Mouse (Mus musculus): ENCODE data around the gene Tmem59l. TPM values are rescaled to one million over a fixed set of nuclear protein-coding genes. Genes with fewer than 3 reads are reported as not detected.

The Tmem59l gene
- total and polyA plus RNA-seq, 2 experiments from 2014 or later = 115 to 150 TPM

GRCm38 (mm10) chr8:70528182-70528797 lies 41.1 kb upstream of the Tmem59l start:
- DNase-seq = no peak
- peak overlapping the region; percentile 86 for H3K27ac ChIP-seq (ENCODE audit: low read depth, low read length)
- H3K4me3 ChIP-seq (ENCODE audit: low read depth, low read length) = peak overlapping the region; percentile 86
- H3K9me3 ChIP-seq (ENCODE audit: low read length) = no peaks in the 10 kb centered on the region
- WGBS = 33% methylated on average over 13 of the region's 13 CpGs
- peak overlapping the region; percentile 96 for H3K9ac ChIP-seq
- TF ChIP-seq CTCF (IDR thresholded peaks at IDR 0.05; ENCODE audit: low read depth) = no peak
- no peak for ATAC-seq
- no peaks in the 10 kb centered on the region for H3K27me3 ChIP-seq (ENCODE audit: insufficient read depth, low read length)
- peak overlapping the region; percentile 84 for H3K4me2 ChIP-seq (ENCODE audit: low read depth)
- peaks cover 6% of the 10 kb centered on the region; the same call in 1 of the 2 replicates for H3K4me1 ChIP-seq (ENCODE audit: insufficient read depth)
- H3K36me3 ChIP-seq (ENCODE audit: insufficient read depth) = peaks cover 27% of the 10 kb centered on the region

GRCm38 (mm10) chr8:70527512-70528181 lies 40.5 kb upstream of the Tmem59l start, which contains the start of the genes Fkbp8 and Kxd1:
TSS of gene Fkbp8 (plus strand) at chr8:70527724.
TSS of gene Kxd1 (minus strand) at chr8:70527956.
- Histone ChIP-seq H3K27ac (ENCODE audit: low read depth, low read length) (peak within 1 kb of the TSS; percentile 86), H3K36me3 (ENCODE audit: insufficient read depth) (peaks cover 21% of the 10 kb centered on the region), H3K9me3 (ENCODE audit: low read length) (no peaks in the 10 kb centered on the region), H3K4me3 (ENCODE audit: low read depth, low read length) (peak within 1 kb of the TSS; percentile 86), H3K9ac (peak within 1 kb of the TSS; percentile 96), H3K4me1 (ENCODE audit: insufficient read depth) (peaks cover 6% of the 10 kb centered on the region; the same call in 1 of the 2 replicates), H3K27me3 (ENCODE audit: insufficient read depth, low read length) (no peaks in the 10 kb centered on the region), H3K4me2 (ENCODE audit: low read depth) (peak within 1 kb of the TSS; percentile 84)
- whole genome bisulfite sequencing = 3% methylated on average over 53 of the region's 61 CpGs
- ATAC-seq (peak; percentile 95), DNase-seq (peak; percentile 99)
- peak; percentile 46 for TF ChIP-seq CTCF (IDR thresholded peaks at IDR 0.05; ENCODE audit: low read depth)

- H3K9me3 ChIP-seq (ENCODE audit: low read length) = no peaks in the 10 kb centered on the region
- H3K9ac ChIP-seq = peak overlapping the region; percentile 96
- no peak for ATAC-seq
- peak overlapping the region; percentile 86 for H3K27ac ChIP-seq (ENCODE audit: low read depth, low read length)
- no peak for DNase-seq
- H3K36me3 ChIP-seq (ENCODE audit: insufficient read depth) = peaks cover 16% of the 10 kb centered on the region
- H3K4me3 ChIP-seq (ENCODE audit: low read depth, low read length) = peak overlapping the region; percentile 86
- TF ChIP-seq CTCF (IDR thresholded peaks at IDR 0.05; ENCODE audit: low read depth) = no peak
- H3K4me1 ChIP-seq (ENCODE audit: insufficient read depth) = peaks cover 11% of the 10 kb centered on the region
- H3K27me3 ChIP-seq (ENCODE audit: insufficient read depth, low read length) = no peaks in the 10 kb centered on the region
- peak overlapping the region; percentile 84 for H3K4me2 ChIP-seq (ENCODE audit: low read depth)
- 1% methylated on average over 8 of the region's 8 CpGs for WGBS
Observed at GRCm38 (mm10) chr8:70527111-70527511, 40.0 kb upstream of the Tmem59l start.

- peaks cover 6% of the 10 kb centered on the region; the same call in 1 of the 2 replicates for H3K4me1 ChIP-seq (ENCODE audit: insufficient read depth)
- H3K27me3 ChIP-seq (ENCODE audit: insufficient read depth, low read length) = no peaks in the 10 kb centered on the region
- H3K36me3 ChIP-seq (ENCODE audit: insufficient read depth) = peaks cover 13% of the 10 kb centered on the region; the same call in 1 of the 2 replicates
- peak overlapping the region; percentile 48 for H3K4me3 ChIP-seq (ENCODE audit: low read depth, low read length)
- TF ChIP-seq CTCF (IDR thresholded peaks at IDR 0.05; ENCODE audit: low read depth) = peak; percentile 84
- peak overlapping the region; percentile 58 for H3K9ac ChIP-seq
- DNase-seq (peak; percentile 98), ATAC-seq (peak; percentile 90)
- peak overlapping the region; percentile 82 for H3K4me2 ChIP-seq (ENCODE audit: low read depth)
- peak overlapping the region; percentile 82 for H3K27ac ChIP-seq (ENCODE audit: low read depth, low read length)
- no peaks in the 10 kb centered on the region for H3K9me3 ChIP-seq (ENCODE audit: low read length)
- WGBS = 3% methylated on average over 48 of the region's 51 CpGs
Observed at GRCm38 (mm10) chr8:70522592-70523403, 35.6 kb upstream of the Tmem59l start.

- Histone ChIP-seq H3K4me3 (ENCODE audit: low read depth, low read length) (no peak overlapping the region), H3K27me3 (ENCODE audit: insufficient read depth, low read length) (no peaks in the 10 kb centered on the region), H3K9ac (no peak overlapping the region), H3K4me1 (ENCODE audit: insufficient read depth) (peaks cover 6% of the 10 kb centered on the region; the same call in 1 of the 2 replicates), H3K27ac (ENCODE audit: low read depth, low read length) (no peak overlapping the region), H3K36me3 (ENCODE audit: insufficient read depth) (peaks cover 23% of the 10 kb centered on the region), H3K9me3 (ENCODE audit: low read length) (no peaks in the 10 kb centered on the region), H3K4me2 (ENCODE audit: low read depth) (no peak overlapping the region)
- TF ChIP-seq CTCF (IDR thresholded peaks at IDR 0.05; ENCODE audit: low read depth) = no peak
- WGBS = 53% methylated on average over 2 of the region's 2 CpGs
- ATAC-seq = no peak
- DNase-seq = no peak
Observed at GRCm38 (mm10) chr8:70519606-70520005, 32.4 kb upstream of the Tmem59l start.

GRCm38 (mm10) chr8:70519043-70519442 lies 31.9 kb upstream of the Tmem59l start:
- DNase-seq (no peak), ATAC-seq (no peak)
- Histone ChIP-seq H3K9me3 (ENCODE audit: low read length) (no peaks in the 10 kb centered on the region), H3K4me2 (ENCODE audit: low read depth) (no peak overlapping the region), H3K27ac (ENCODE audit: low read depth, low read length) (no peak overlapping the region), H3K4me3 (ENCODE audit: low read depth, low read length) (no peak overlapping the region), H3K27me3 (ENCODE audit: insufficient read depth, low read length) (no peaks in the 10 kb centered on the region), H3K36me3 (ENCODE audit: insufficient read depth) (peaks cover 26% of the 10 kb centered on the region), H3K4me1 (ENCODE audit: insufficient read depth) (peaks cover 6% of the 10 kb centered on the region; the same call in 1 of the 2 replicates), H3K9ac (no peak overlapping the region)
- no peak for TF ChIP-seq CTCF (IDR thresholded peaks at IDR 0.05; ENCODE audit: low read depth)
- 93% methylated on average over 6 of the region's 6 CpGs for WGBS

All from forebrain, postnatal 0 days (tissue).